Mouse (Mus musculus) neural tube, embryonic 13.5 days (tissue): ENCODE data around the gene Cycs. TPM values are rescaled to one million over a fixed set of nuclear protein-coding genes. Genes with fewer than 3 reads are reported as not detected.

Experiments
- ATAC-seq: fragments of 200-750 bp; cut with Nextera tagmentation; 2 replicates; pipeline ENCODE4 v1.8.0; 2017; ENCODE audit warnings: low read depth, mild to moderate bottlenecking, moderate TSS enrichment, moderate library complexity
- H3K27ac ChIP-seq: fragments of 300-500 bp; sonication (generic); replicated peaks from 2 replicates; pipeline ENCODE4 v1.5.1; 2015; ENCODE audit warnings: moderate library complexity, mild to moderate bottlenecking, inconsistent platforms
- H3K27me3 ChIP-seq: fragments of 300-500 bp; sonication (generic); 2 replicates; pipeline ENCODE4 v1.6.1; 2015; ENCODE audit warnings: mild to moderate bottlenecking, inconsistent platforms
- H3K36me3 ChIP-seq: fragments of 300-500 bp; sonication (generic); 2 replicates; pipeline ENCODE4 v1.6.1; 2015; ENCODE audit warnings: mild to moderate bottlenecking, inconsistent platforms
- H3K4me1 ChIP-seq: fragments of 300-500 bp; sonication (generic); replicated peaks from 2 replicates; pipeline ENCODE4 v1.6.1; 2015; ENCODE audit warnings: inconsistent platforms
- H3K4me2 ChIP-seq: fragments of 300-500 bp; sonication (generic); 2 replicates; pipeline ENCODE4 v1.6.1; 2015; ENCODE audit warnings: inconsistent platforms, mild to moderate bottlenecking, moderate library complexity
- H3K4me3 ChIP-seq: fragments of 300-500 bp; sonication (generic); 2 replicates; pipeline ENCODE4 v1.5.1; 2015; ENCODE audit warnings: mild to moderate bottlenecking, inconsistent platforms
- H3K9ac ChIP-seq: fragments of 300-500 bp; sonication (generic); 2 replicates; pipeline ENCODE4 v1.6.1; 2015; ENCODE audit warnings: moderate library complexity, mild to moderate bottlenecking, inconsistent platforms
- H3K9me3 ChIP-seq: fragments of 300-500 bp; sonication (generic); 2 replicates; pipeline ENCODE4 v1.6.1; 2016; ENCODE audit warnings: inconsistent platforms
- WGBS: fragments of 180-500 bp; shearing (Covaris S2); methylation state at CpG from one replicate; pipeline ENCODE4 v1.1.7; 2015; 5-methylcytosine and 5-hydroxymethylcytosine counted together
- microRNA-seq: library from miRNA; unstranded; fragments of <30 nt; microRNA quantifications from one replicate; pipeline ENCODE4, GENCODE M21; 2016
- polyA plus RNA-seq: library from polyadenylated mRNA; unstranded; fragments of >200 nt; fragmentation: Nextera tagmentation; extraction: Ambion mirVana; gene quantifications from 2 replicates; pipeline ENCODE4 v1.2.1, GENCODE M21; 2015

Gene Cycs
- polyA plus RNA-seq, 1 experiment from 2014 or later, result 87.9 TPM

- Histone ChIP-seq H3K27ac (no peak overlapping the region), H3K4me2 (no peak overlapping the region), H3K4me3 (no peak overlapping the region), H3K27me3 (no peaks in the 10 kb centered on the region), H3K9me3 (no peaks in the 10 kb centered on the region), H3K4me1 (no peaks in the 10 kb centered on the region), H3K36me3 (no peaks in the 10 kb centered on the region), H3K9ac (no peak overlapping the region)
- 91% methylated on average over 5 of the region's 5 CpGs for WGBS
- ATAC-seq, result no peak
These were observed 48.0 kb downstream of the Cycs start for GRCm38 (mm10) chr6:50518371-50518770.

Small RNA genes within 50 kb of the gene (microRNA-seq; reads per million reads assigned to microRNA genes)
- gene Mir6371, result not detected

Other genes with a start within 250 kb of the Cycs start
- 5.0 and 5.1 TPM in 2 replicates for gene Osbpl3, start 110.3 kb downstream of the Cycs start, polyA plus RNA-seq
- gene 4921507P07Rik, start 30.1 kb upstream of the Cycs start, polyA plus RNA-seq, result 1.7 and 2.1 TPM in 2 replicates
- not detected in 2 replicates for gene Npvf, start 87.9 kb upstream of the Cycs start, polyA plus RNA-seq